Mouse (Mus musculus): ENCODE results near the gene Cep295.

- TF ChIP-seq EP300 (optimal IDR thresholded peaks at IDR 0.05) (no peak), CTCF (IDR thresholded peaks at IDR 0.05; ENCODE audit: low read depth) (no peak)
Observed at GRCm38 (mm10) chr9:15309425-15309824, 48.2 kb downstream of the Cep295 start.

Data from stomach, postnatal 0 days (tissue).